Mouse (Mus musculus) E14TG2a.4 (cell line): ENCODE results near the gene Hoxb1.

Experiments used
- CTCF ChIP-seq: conservative IDR thresholded peaks from 2 replicates; pipeline ENCODE4 v1.5.1; 2014; ENCODE audit warnings: low read length
- NANOG ChIP-seq: IDR thresholded peaks from 2 replicates; pipeline ENCODE4 v1.6.1; 2014; ENCODE audit warnings: borderline replicate concordance, low read length, mixed read lengths

DNA sequence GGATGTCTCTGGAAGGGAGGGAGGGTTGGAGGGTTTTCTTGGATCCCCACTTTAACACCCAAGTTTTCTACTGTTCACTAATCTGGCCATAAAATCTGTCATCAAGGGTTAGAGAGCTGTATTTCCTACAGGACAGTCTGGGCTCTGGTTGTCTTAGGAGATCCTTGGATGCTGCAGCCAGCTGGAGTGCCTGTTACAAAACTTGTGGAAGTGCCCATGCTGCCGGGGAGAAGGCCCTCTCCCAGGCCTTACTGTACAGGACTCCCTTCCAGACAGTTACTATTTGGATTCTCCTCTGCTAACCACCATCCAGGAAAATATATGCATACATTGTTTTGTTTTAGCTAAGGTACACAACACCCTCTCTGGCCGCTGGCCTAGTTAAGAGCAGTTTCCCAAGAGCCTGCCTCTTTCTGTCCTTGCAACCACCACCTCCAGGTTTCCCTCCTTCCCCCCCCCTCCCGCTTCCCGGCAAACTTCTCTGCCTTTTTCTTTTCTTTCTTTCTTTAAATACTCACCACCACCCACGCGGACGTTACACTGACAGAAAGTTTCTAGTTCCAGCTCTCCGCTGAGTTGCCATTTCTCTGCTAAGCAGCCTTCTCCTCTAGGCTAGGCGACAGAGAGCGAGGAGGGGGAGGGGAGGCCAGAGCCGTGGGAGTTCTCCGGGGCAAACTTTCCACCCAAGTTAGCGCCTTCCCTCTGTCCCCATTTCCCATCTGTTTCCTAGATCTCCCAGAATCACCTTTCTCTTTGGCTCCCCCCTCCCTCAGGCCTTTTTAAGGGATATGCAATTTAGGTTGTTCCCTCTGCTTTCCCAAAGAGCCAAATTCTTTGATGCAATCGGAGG is 15.8 kb upstream of the Hoxb1 start:
- TF ChIP-seq CTCF (no peak), NANOG (no peak)
